Mouse (Mus musculus) bone marrow, adult 2 months (tissue): Measurements from ENCODE around the gene Adgrl1. TPM values are rescaled to one million over a fixed set of nuclear protein-coding genes. Genes with fewer than 3 reads are reported as not detected.
"Not testable (repeated sequence)": the region's sequence is repeated elsewhere in the genome, so short reads cannot be mapped to it uniquely, and the experiment has no call there.

Experiments used
- H3K27ac ChIP-seq: fragments of 200-500 bp; 2 replicates; pipeline ENCODE4 v1.5.1; 2012; ENCODE audit warnings: low read depth, mild to moderate bottlenecking, control low read depth, inconsistent platforms, low read length; ENCODE audit not compliant: control insufficient read depth, poor library complexity, insufficient read depth
- H3K4me1 ChIP-seq: fragments of 200-500 bp; 2 replicates; pipeline ENCODE4 v1.6.1; 2011; ENCODE audit warnings: low read length; ENCODE audit not compliant: control insufficient read depth, insufficient read depth
- H3K4me3 ChIP-seq: fragments of 200-500 bp; replicated peaks from 2 replicates; pipeline ENCODE3; 2011; ENCODE audit warnings: mild to moderate bottlenecking, low read depth, low read length, control low read depth; ENCODE audit not compliant: control insufficient read depth
- CTCF ChIP-seq: fragments of 200-500 bp; IDR thresholded peaks from 2 replicates; pipeline ENCODE4 v1.5.1; 2011; ENCODE audit warnings: low read length, control low read depth; ENCODE audit not compliant: control insufficient read depth, insufficient read depth
- POLR2A ChIP-seq: fragments of 200-500 bp; IDR thresholded peaks from 2 replicates; pipeline ENCODE4 v1.6.1; 2011; ENCODE audit warnings: low read depth, mild to moderate bottlenecking, control low read depth, low read length, borderline replicate concordance; ENCODE audit not compliant: control insufficient read depth
- WGBS: fragments of 180-500 bp; shearing (Covaris S2); methylation state at CpG from one replicate; pipeline ENCODE4 v1.1.7; 2018; 5-methylcytosine and 5-hydroxymethylcytosine counted together
- polyA plus RNA-seq: library from polyadenylated mRNA; stranded (reverse); fragments of >200 nt; gene quantifications from 2 replicates; pipeline ENCODE4 v1.2.4, GENCODE M21; 2011; ENCODE audit warnings: low replicate concordance; ENCODE audit not compliant: missing spikeins, insufficient read depth, insufficient read length

Gene Adgrl1
- polyA plus RNA-seq, 1 experiment, result 8.8 TPM

GRCm38 (mm10) chr8:83980845-83981244 lies 80.9 kb downstream of the Adgrl1 start:
- no peak for TF ChIP-seq CTCF
- no peak for TF ChIP-seq POLR2A
- Histone ChIP-seq H3K27ac (no peak overlapping the region), H3K4me3 (no peak overlapping the region), H3K4me1 (no peaks in the 10 kb centered on the region; the same call in none of the 2 replicates)
- 83% methylated on average over 8 of the region's 8 CpGs for WGBS

GRCm38 (mm10) chr8:83981533-83981932 lies 81.6 kb downstream of the Adgrl1 start:
- no peak overlapping the region for H3K4me3 ChIP-seq
- H3K4me1 ChIP-seq, result no peaks in the 10 kb centered on the region; the same call in none of the 2 replicates
- WGBS, result 91% methylated on average over 7 of the region's 7 CpGs
- TF ChIP-seq POLR2A, result no peak
- H3K27ac ChIP-seq, result no peak overlapping the region

GRCm38 (mm10) chr8:83982449-83982848 lies 82.5 kb downstream of the Adgrl1 start:
- H3K4me3 ChIP-seq, result no peak overlapping the region
- no peak overlapping the region for H3K27ac ChIP-seq
- TF ChIP-seq CTCF (no peak), POLR2A (no peak)
- no peaks in the 10 kb centered on the region; the same call in 1 of the 2 replicates for H3K4me1 ChIP-seq
- WGBS, result 67% methylated on average over 4 of the region's 4 CpGs

- not testable (repeated sequence) for H3K4me1 ChIP-seq, H3K27ac ChIP-seq, H3K4me3 ChIP-seq
- 91% methylated on average over 2 of the region's 2 CpGs for WGBS
Measured at GRCm38 (mm10) chr8:83983222-83983621, 83.3 kb downstream of the Adgrl1 start.

GRCm38 (mm10) chr8:83989243-83989642 lies 89.3 kb downstream of the Adgrl1 start:
- no peak overlapping the region for H3K4me3 ChIP-seq
- H3K27ac ChIP-seq, result no peak overlapping the region

GRCm38 (mm10) chr8:83990170-83990569 lies 90.3 kb downstream of the Adgrl1 start:
- Histone ChIP-seq H3K4me3 (no peak overlapping the region), H3K27ac (no peak overlapping the region), H3K4me1 (no peaks in the 10 kb centered on the region)
- TF ChIP-seq POLR2A, result no peak
- no peak for TF ChIP-seq CTCF
- 89% methylated on average over 14 of the region's 14 CpGs for WGBS

More at GRCm38 (mm10) chr8:83989243-83989642, 89.3 kb downstream of the Adgrl1 start:
- WGBS, result 25% methylated on average over 7 of the region's 7 CpGs
- no peaks in the 10 kb centered on the region for H3K4me1 ChIP-seq
- TF ChIP-seq CTCF (no peak), POLR2A (no peak)

Other genes starting within 250 kb of the Adgrl1 start
- 14.8 and 17.3 TPM in 2 replicates for gene Gipc1, start 247.4 kb upstream of the Adgrl1 start, polyA plus RNA-seq
- 0.41 and 0.57 TPM in 2 replicates for gene Ptger1, start 233.4 kb upstream of the Adgrl1 start, polyA plus RNA-seq
- 44.4 and 94.3 TPM in 2 replicates for gene Pkn1, start 200.9 kb upstream of the Adgrl1 start, polyA plus RNA-seq
- gene Ddx39, start 184.9 kb upstream of the Adgrl1 start, polyA plus RNA-seq, result 74.2 and 81.0 TPM in 2 replicates
- gene Adgre5, start 158.8 kb upstream of the Adgrl1 start, polyA plus RNA-seq, result 25.3 and 79.2 TPM in 2 replicates
- gene Gm10644, start 55.1 kb downstream of the Adgrl1 start, polyA plus RNA-seq, result not detected in 2 replicates
- 48.8 and 55.7 TPM in 2 replicates for gene Asf1b, start 55.4 kb downstream of the Adgrl1 start, polyA plus RNA-seq
- 14.8 and 18.2 TPM in 2 replicates for gene Prkaca, start 72.9 kb downstream of the Adgrl1 start, polyA plus RNA-seq
- 142 and 159 TPM in 2 replicates for gene Samd1, start 97.6 kb downstream of the Adgrl1 start, polyA plus RNA-seq
- gene 1700067K01Rik, start 101.4 kb downstream of the Adgrl1 start, polyA plus RNA-seq, result 3.0 TPM in 1 of 2 replicates, not detected in the other
- gene 2210011C24Rik, start 112.1 kb downstream of the Adgrl1 start, polyA plus RNA-seq, result not detected in 2 replicates
- 2.7 TPM in 1 of 2 replicates, not detected in the other for gene Palm3, start 121.4 kb downstream of the Adgrl1 start, polyA plus RNA-seq
- gene Il27ra, start 142.5 kb downstream of the Adgrl1 start, polyA plus RNA-seq, result 2.4 and 7.7 TPM in 2 replicates
- not detected in 2 replicates for gene Rln3, start 144.9 kb downstream of the Adgrl1 start, polyA plus RNA-seq
- 1.3 and 1.4 TPM in 2 replicates for gene Gm10643, start 165.0 kb downstream of the Adgrl1 start, polyA plus RNA-seq
- gene Rfx1, start 166.7 kb downstream of the Adgrl1 start, polyA plus RNA-seq, result 12.2 and 20.7 TPM in 2 replicates
- gene Dcaf15, start 204.7 kb downstream of the Adgrl1 start, polyA plus RNA-seq, result 23.1 and 44.6 TPM in 2 replicates
- 5.8 and 7.6 TPM in 2 replicates for gene Podnl1, start 225.9 kb downstream of the Adgrl1 start, polyA plus RNA-seq
- 10.9 and 18.5 TPM in 2 replicates for gene Cc2d1a, start 247.8 kb downstream of the Adgrl1 start, polyA plus RNA-seq
- gene 4930432K21Rik, start 247.9 kb downstream of the Adgrl1 start, polyA plus RNA-seq, result not detected in 2 replicates